Mouse (Mus musculus): ENCODE data around the gene Pik3ca.

DNA sequence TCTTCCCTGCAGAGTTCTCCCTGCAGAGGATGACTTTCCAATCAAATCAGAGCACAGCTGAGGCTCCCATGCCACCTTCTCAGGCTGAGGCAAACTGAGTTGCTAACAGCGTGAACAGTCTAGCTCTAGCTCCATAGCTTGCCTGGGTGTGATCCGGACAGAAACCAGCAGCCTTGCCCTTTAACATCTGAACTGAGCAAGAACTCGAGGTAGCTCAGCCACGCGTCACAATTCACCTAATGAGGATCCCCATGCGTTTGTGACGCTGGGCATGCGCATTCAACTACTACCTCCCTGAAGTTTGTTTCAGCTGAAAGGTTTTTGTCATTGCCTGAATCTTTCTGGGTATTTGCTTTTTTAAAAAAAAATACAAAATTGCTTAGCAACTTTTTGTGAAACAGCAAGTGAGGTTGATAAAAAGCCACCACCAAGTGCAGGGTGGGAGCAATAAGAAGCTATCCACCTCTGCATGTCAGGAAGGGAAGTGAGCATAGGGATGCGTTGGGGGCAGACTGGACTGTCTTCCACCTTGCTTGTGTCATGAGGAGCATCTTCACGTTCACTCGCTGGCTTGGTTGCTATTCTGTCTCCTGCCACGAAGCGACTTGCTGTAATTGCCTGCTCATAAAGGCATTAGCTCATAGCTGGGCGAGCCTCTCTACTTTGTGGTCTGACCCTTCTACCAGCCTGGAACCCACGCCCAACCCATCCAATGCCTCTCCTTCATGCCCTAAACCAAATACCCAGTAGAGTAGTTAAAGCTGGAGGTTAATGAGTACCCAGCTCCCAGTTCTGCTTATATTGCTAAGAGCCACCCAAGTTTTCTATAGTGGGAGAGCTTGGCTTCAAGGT, 92.8 kb downstream of the Pik3ca start:
- TF ChIP-seq CHD2 (IDR thresholded peaks at IDR 0.05; ENCODE audit: low read depth, low read length) (no peak), HCFC1 (IDR thresholded peaks at IDR 0.05; ENCODE audit: borderline replicate concordance, insufficient read depth, low read length) (no peak), MAFK (IDR thresholded peaks at IDR 0.05; ENCODE audit: insufficient read depth, low read depth, low read length) (no peak), ZNF384 (IDR thresholded peaks at IDR 0.05; ENCODE audit: low read depth, low read length) (no peak), ZC3H11A (IDR thresholded peaks at IDR 0.05; ENCODE audit: borderline replicate concordance, low read depth, low read length) (no peak)
